Mouse (Mus musculus) cerebellum, adult 9-11 months (tissue): ENCODE measurements around the gene Prl2b1.
A peak's percentile ranks its signal among the peaks of the same experiment; 100 is the strongest.

Experiments used
- DNase-seq: peaks from one replicate; pipeline ENCODE4 v3.0.0; 2022

Gene Prl2b1

GRCm38 (mm10) chr13:27390746-27391145 lies at the start of gene Prl2b1:
Prl2b1 (minus strand) TSS chr13:27390846.
- DNase-seq: no peak

GRCm38 (mm10) chr13:27438588-27438987 lies 47.9 kb upstream of the Prl2b1 start, which contains the start of gene Prl8a6:
Prl8a6 (minus strand) TSS chr13:27438688.
- DNase-seq: no peak

DNA sequence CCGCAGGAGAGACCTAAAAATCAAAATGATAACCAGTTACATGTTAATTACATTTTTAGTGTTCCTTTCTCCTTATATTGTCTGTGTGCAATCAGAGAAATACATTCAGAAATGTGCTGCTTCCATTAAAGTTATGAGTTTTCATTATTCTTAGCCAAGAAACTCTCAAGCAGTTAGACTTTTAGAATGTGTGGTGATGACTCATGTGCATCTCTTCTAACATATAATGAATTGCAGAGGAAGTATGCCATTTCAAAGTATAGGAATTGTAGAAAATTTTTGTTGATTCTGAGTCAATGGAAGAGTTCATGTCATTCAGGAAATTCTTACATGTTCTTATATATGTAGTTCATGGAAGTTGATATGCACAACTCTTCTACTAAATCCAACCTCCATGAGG lies 42.5 kb upstream of the Prl2b1 start:
- no peak for DNase-seq

- no peak for DNase-seq
Observed at GRCm38 (mm10) chr13:27413640-27414039, 23.0 kb upstream of the Prl2b1 start.

- DNase-seq: peak; percentile 78
Observed at GRCm38 (mm10) chr13:27399061-27399724, 8.5 kb upstream of the Prl2b1 start.

- DNase-seq: no peak
Observed at GRCm38 (mm10) chr13:27345373-27345772, 45.3 kb downstream of the Prl2b1 start, which contains the start of gene Prl8a2. Prl8a2 (plus strand) TSS chr13:27345673.

- DNase-seq: no peak
Observed at GRCm38 (mm10) chr13:27342733-27343275, 47.8 kb downstream of the Prl2b1 start.

DNA sequence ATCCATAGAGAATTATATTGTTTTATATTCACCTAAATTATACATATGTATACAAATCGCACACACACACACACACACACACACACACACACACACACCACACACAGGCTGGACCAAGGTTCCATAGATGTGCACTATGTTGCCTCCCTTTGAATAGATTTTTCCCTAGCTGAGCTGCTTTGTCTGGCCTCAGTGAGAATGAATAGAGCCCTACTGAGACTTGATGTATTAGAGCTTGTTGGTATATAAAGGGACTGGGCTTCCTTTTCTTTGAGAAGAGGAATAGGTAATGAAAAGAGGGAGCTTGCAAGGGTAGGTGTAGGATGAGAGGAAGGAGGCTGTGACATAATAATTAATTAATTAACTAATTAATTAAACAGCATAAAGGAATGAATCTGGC lies 55.7 kb downstream of the Prl2b1 start:
- no peak for DNase-seq
